Mouse (Mus musculus): ENCODE measurements at regions not wholly inside any gene's neighbourhood (a gene's known extent, or its start where the extent isn't known, plus 50 kb on each side); places are given as distances from the start of the nearest gene placed in this dataset.

DNA sequence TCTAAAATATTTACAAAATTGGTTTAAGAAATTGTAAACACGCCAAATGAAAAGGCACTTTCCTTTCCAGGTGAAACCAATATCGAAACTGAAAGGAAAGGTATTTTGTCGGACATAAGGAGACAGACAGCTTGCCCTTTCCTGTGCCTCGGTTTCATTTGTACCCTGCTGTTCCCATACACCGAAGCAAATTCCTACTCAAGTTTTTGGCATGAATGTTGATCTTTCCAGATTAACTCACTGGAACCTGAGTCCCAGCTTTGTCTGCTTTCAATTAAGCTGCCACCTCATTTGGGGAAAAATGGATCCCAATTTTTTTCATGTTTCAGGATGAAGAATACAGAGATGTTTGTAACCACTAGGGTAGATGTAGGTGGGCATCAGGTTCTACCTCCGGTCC lies 537.9 kb downstream of the Tm4sf1 start:
- no peaks in the 10 kb centered on the region for H3K9me3 ChIP-seq (ENCODE audit: low read length)
- no peak overlapping the region for H3K9ac ChIP-seq
- no peak for DNase-seq
- H3K36me3 ChIP-seq (ENCODE audit: insufficient read depth): no peaks in the 10 kb centered on the region
- H3K27me3 ChIP-seq (ENCODE audit: insufficient read depth, low read length): no peaks in the 10 kb centered on the region
- 72% methylated on average over 6 of the region's 6 CpGs for WGBS
- ATAC-seq: no peak
- no peak for TF ChIP-seq CTCF (IDR thresholded peaks at IDR 0.05; ENCODE audit: low read depth)
- no peak overlapping the region for H3K27ac ChIP-seq (ENCODE audit: low read depth, low read length)
- H3K4me1 ChIP-seq (ENCODE audit: insufficient read depth): no peaks in the 10 kb centered on the region
- H3K4me2 ChIP-seq (ENCODE audit: low read depth): no peak overlapping the region
- no peak overlapping the region for H3K4me3 ChIP-seq (ENCODE audit: low read depth, low read length)

DNA sequence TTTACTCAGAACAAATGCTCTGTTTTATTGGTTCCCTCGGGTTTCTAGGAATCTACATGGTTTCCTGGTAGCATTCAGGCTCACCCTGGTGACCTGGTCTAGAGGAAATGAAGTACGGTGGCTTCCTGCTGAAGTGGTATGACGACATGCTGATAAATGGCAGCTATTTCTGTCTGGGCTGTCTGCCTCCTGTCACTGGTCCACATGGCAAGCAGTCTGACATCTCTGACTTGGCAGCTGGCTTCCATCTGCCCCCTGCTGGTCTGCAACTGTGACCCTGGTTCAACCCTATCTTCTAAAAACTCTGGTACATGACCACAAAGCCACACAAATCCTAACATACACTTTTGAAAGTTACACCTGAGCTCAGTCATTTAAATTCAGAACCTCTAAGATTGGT lies 548.1 kb downstream of the Tm4sf1 start:
- TF ChIP-seq CTCF (IDR thresholded peaks at IDR 0.05; ENCODE audit: low read depth): peak; percentile 34
- Histone ChIP-seq H3K9me3 (ENCODE audit: low read length) (no peaks in the 10 kb centered on the region), H3K4me2 (ENCODE audit: low read depth) (no peak overlapping the region), H3K4me3 (ENCODE audit: low read depth, low read length) (no peak overlapping the region), H3K9ac (no peak overlapping the region), H3K4me1 (ENCODE audit: insufficient read depth) (no peaks in the 10 kb centered on the region), H3K27me3 (ENCODE audit: insufficient read depth, low read length) (no peaks in the 10 kb centered on the region), H3K36me3 (ENCODE audit: insufficient read depth) (no peaks in the 10 kb centered on the region), H3K27ac (ENCODE audit: low read depth, low read length) (no peak overlapping the region)
- DNase-seq (peak; percentile 46), ATAC-seq (peak; percentile 60; the same call in 1 of the 2 replicates)
- 35% methylated on average over 3 of the region's 3 CpGs for WGBS

DNA sequence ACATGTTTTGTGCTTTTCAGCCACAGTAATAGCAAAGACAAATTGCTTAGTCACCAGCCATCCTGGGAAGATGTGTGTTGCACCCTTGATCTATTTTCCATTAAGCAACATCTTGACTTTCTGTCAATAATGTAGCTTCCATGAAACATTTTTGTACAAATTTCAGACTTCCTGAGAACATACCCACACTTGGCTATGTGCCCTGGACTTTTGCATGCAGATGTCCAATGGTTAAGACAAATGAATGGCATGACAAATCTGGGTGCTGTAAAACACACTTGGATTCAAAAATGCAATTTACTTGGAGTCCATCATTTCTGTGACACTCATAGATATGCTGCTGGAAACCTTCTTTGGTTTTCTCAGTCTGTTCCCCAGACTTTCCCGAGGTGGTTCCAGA lies 549.9 kb downstream of the Tm4sf1 start:
- no peak for TF ChIP-seq CTCF (IDR thresholded peaks at IDR 0.05; ENCODE audit: low read depth)
- Histone ChIP-seq H3K27me3 (ENCODE audit: insufficient read depth, low read length) (no peaks in the 10 kb centered on the region), H3K4me2 (ENCODE audit: low read depth) (no peak overlapping the region), H3K4me1 (ENCODE audit: insufficient read depth) (no peaks in the 10 kb centered on the region), H3K9me3 (ENCODE audit: low read length) (no peaks in the 10 kb centered on the region), H3K36me3 (ENCODE audit: insufficient read depth) (no peaks in the 10 kb centered on the region), H3K4me3 (ENCODE audit: low read depth, low read length) (no peak overlapping the region), H3K27ac (ENCODE audit: low read depth, low read length) (no peak overlapping the region), H3K9ac (no peak overlapping the region)
- DNase-seq (no peak), ATAC-seq (no peak)
- 64% methylated on average over 1 of the region's 1 CpGs for WGBS

- DNase-seq: no peak
- no peaks in the 10 kb centered on the region for H3K27me3 ChIP-seq (ENCODE audit: insufficient read depth, low read length)
- H3K9me3 ChIP-seq (ENCODE audit: low read length): no peaks in the 10 kb centered on the region
- H3K36me3 ChIP-seq (ENCODE audit: insufficient read depth): no peaks in the 10 kb centered on the region
- no peak for ATAC-seq
- no peak overlapping the region for H3K4me2 ChIP-seq (ENCODE audit: low read depth)
- H3K4me3 ChIP-seq (ENCODE audit: low read depth, low read length): no peak overlapping the region
- TF ChIP-seq CTCF (IDR thresholded peaks at IDR 0.05; ENCODE audit: low read depth): no peak
- no peaks in the 10 kb centered on the region for H3K4me1 ChIP-seq (ENCODE audit: insufficient read depth)
- no peak overlapping the region for H3K9ac ChIP-seq
- H3K27ac ChIP-seq (ENCODE audit: low read depth, low read length): no peak overlapping the region
Measured at GRCm38 (mm10) chr3:56740902-56741301, 557.4 kb upstream of the Nbea start.

DNA sequence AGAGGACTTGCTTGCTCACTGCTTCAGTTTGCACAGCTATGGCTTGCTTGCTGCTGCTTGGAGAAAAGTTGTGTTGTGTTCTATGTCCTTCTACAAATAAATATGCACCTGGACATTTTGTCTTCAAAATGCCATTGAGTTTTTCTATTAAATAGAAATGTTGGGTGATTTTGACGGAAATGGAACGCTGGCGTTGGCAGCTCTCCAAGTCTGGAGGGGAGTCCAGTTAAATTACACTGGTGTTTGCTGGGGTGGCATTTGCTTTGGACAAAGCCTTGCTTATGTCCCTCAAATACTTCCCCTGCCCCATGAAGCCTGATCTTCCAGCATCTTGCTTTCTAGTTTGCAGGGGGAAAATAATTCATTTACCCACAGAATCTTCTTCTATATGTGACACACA lies 556.0 kb upstream of the Nbea start:
- H3K4me2 ChIP-seq (ENCODE audit: low read depth): no peak overlapping the region
- H3K4me3 ChIP-seq (ENCODE audit: low read depth, low read length): no peak overlapping the region
- TF ChIP-seq CTCF (IDR thresholded peaks at IDR 0.05; ENCODE audit: low read depth): no peak
- DNase-seq (no peak), ATAC-seq (no peak)
- no peaks in the 10 kb centered on the region for H3K27me3 ChIP-seq (ENCODE audit: insufficient read depth, low read length)
- no peaks in the 10 kb centered on the region for H3K4me1 ChIP-seq (ENCODE audit: insufficient read depth)
- WGBS: 62% methylated on average over 3 of the region's 3 CpGs
- no peak overlapping the region for H3K9ac ChIP-seq
- no peak overlapping the region for H3K27ac ChIP-seq (ENCODE audit: low read depth, low read length)
- H3K36me3 ChIP-seq (ENCODE audit: insufficient read depth): no peaks in the 10 kb centered on the region
- no peaks in the 10 kb centered on the region for H3K9me3 ChIP-seq (ENCODE audit: low read length)

- Histone ChIP-seq H3K9me3 (ENCODE audit: low read length) (no peaks in the 10 kb centered on the region), H3K36me3 (ENCODE audit: insufficient read depth) (no peaks in the 10 kb centered on the region), H3K4me1 (ENCODE audit: insufficient read depth) (peaks cover 4% of the 10 kb centered on the region; the same call in 1 of the 2 replicates), H3K9ac (no peak overlapping the region), H3K27ac (ENCODE audit: low read depth, low read length) (peak overlapping the region; percentile 66; the same call in 1 of the 2 replicates), H3K4me2 (ENCODE audit: low read depth) (no peak overlapping the region), H3K4me3 (ENCODE audit: low read depth, low read length) (no peak overlapping the region), H3K27me3 (ENCODE audit: insufficient read depth, low read length) (no peaks in the 10 kb centered on the region)
- peak; percentile 89 for ATAC-seq
- peak; percentile 48 for DNase-seq
- no peak for TF ChIP-seq CTCF (IDR thresholded peaks at IDR 0.05; ENCODE audit: low read depth)
- 44% methylated on average over 3 of the region's 3 CpGs for WGBS
Measured at GRCm38 (mm10) chr3:56730849-56731248, 547.3 kb upstream of the Nbea start.

- no peaks in the 10 kb centered on the region for H3K36me3 ChIP-seq (ENCODE audit: insufficient read depth)
- H3K9me3 ChIP-seq (ENCODE audit: low read length): no peaks in the 10 kb centered on the region
- TF ChIP-seq CTCF (IDR thresholded peaks at IDR 0.05; ENCODE audit: low read depth): no peak
- no peak for DNase-seq
- ATAC-seq: no peak
- no peaks in the 10 kb centered on the region for H3K27me3 ChIP-seq (ENCODE audit: insufficient read depth, low read length)
- H3K9ac ChIP-seq: no peak overlapping the region
- H3K4me2 ChIP-seq (ENCODE audit: low read depth): no peak overlapping the region
- H3K27ac ChIP-seq (ENCODE audit: low read depth, low read length): no peak overlapping the region
- no peak overlapping the region for H3K4me3 ChIP-seq (ENCODE audit: low read depth, low read length)
- H3K4me1 ChIP-seq (ENCODE audit: insufficient read depth): no peaks in the 10 kb centered on the region
Measured at GRCm38 (mm10) chr3:56724991-56725390, 541.5 kb upstream of the Nbea start.

GRCm38 (mm10) chr3:56708260-56708659 lies 524.8 kb upstream of the Nbea start:
- ATAC-seq (no peak), DNase-seq (no peak)
- Histone ChIP-seq H3K9me3 (ENCODE audit: low read length) (no peaks in the 10 kb centered on the region), H3K27me3 (ENCODE audit: insufficient read depth, low read length) (no peaks in the 10 kb centered on the region), H3K9ac (no peak overlapping the region), H3K36me3 (ENCODE audit: insufficient read depth) (no peaks in the 10 kb centered on the region), H3K4me2 (ENCODE audit: low read depth) (no peak overlapping the region), H3K4me1 (ENCODE audit: insufficient read depth) (no peaks in the 10 kb centered on the region; the same call in 1 of the 2 replicates), H3K4me3 (ENCODE audit: low read depth, low read length) (no peak overlapping the region), H3K27ac (ENCODE audit: low read depth, low read length) (no peak overlapping the region)
- no peak for TF ChIP-seq CTCF (IDR thresholded peaks at IDR 0.05; ENCODE audit: low read depth)
- 88% methylated on average over 1 of the region's 1 CpGs for WGBS
